Mouse (Mus musculus) myocyte (in vitro differentiated cells): ENCODE data around the gene St8sia1.

Experiments used
- CEBPB ChIP-seq: IDR thresholded peaks from 2 replicates; pipeline ENCODE4 v1.6.1; 2011; ENCODE audit warnings: mild to moderate bottlenecking, moderate library complexity; ENCODE audit not compliant: poor library complexity, insufficient read depth, severe bottlenecking
- E2F4 ChIP-seq: IDR thresholded peaks from one replicate; pipeline ENCODE4 v1.6.1; 2011; ENCODE audit warnings: mild to moderate bottlenecking, control low read depth, moderate library complexity; ENCODE audit not compliant: insufficient read depth
- MAX ChIP-seq: IDR thresholded peaks from one replicate; pipeline ENCODE4 v1.6.1; 2011; ENCODE audit warnings: low read depth, mild to moderate bottlenecking, control low read depth
- SRF ChIP-seq: IDR thresholded peaks from one replicate; pipeline ENCODE4 v1.6.1; 2011; ENCODE audit warnings: low read depth; ENCODE audit not compliant: control insufficient read depth, insufficient read length
- USF1 ChIP-seq: IDR thresholded peaks from one replicate; pipeline ENCODE4 v1.6.1; 2011; ENCODE audit warnings: low read depth, mild to moderate bottlenecking, control low read depth, moderate library complexity

- TF ChIP-seq USF1 (no peak), CEBPB (no peak), MAX (no peak), SRF (no peak), E2F4 (no peak)
Observed at GRCm38 (mm10) chr6:142801687-142802086, 162.6 kb downstream of the St8sia1 start.
